Mouse (Mus musculus) lung, embryonic 15.5 days (tissue): Measurements from ENCODE around the gene Dlg2. TPM values are rescaled to one million over a fixed set of nuclear protein-coding genes. Genes with fewer than 3 reads are reported as not detected.
A peak's percentile ranks its signal among the peaks of the same experiment; 100 is the strongest.

Source experiments
- ATAC-seq: fragments of 200-750 bp; cut with Nextera tagmentation; 2 replicates; pipeline ENCODE4 v1.8.0; 2017; ENCODE audit warnings: moderate number of reproducible peaks, borderline replicate concordance; ENCODE audit not compliant: low FRiP score, low TSS enrichment; ENCODE audit errors: extremely low read depth
- H3K27ac ChIP-seq: fragments of 300-500 bp; sonication (generic); 2 replicates; pipeline ENCODE4 v1.5.1; 2015; ENCODE audit warnings: moderate library complexity, mild to moderate bottlenecking, inconsistent platforms
- H3K27me3 ChIP-seq: fragments of 300-500 bp; sonication (generic); 2 replicates; pipeline ENCODE4 v1.6.1; 2015; ENCODE audit warnings: inconsistent platforms
- H3K36me3 ChIP-seq: fragments of 300-500 bp; sonication (generic); 2 replicates; pipeline ENCODE4 v1.6.1; 2015; ENCODE audit warnings: inconsistent platforms
- H3K4me1 ChIP-seq: fragments of 300-500 bp; sonication (generic); 2 replicates; pipeline ENCODE4 v1.6.1; 2015; ENCODE audit warnings: inconsistent platforms
- H3K4me2 ChIP-seq: fragments of 300-500 bp; sonication (generic); 2 replicates; pipeline ENCODE4 v1.6.1; 2015; ENCODE audit warnings: inconsistent platforms, mild to moderate bottlenecking, moderate library complexity
- H3K4me3 ChIP-seq: fragments of 300-500 bp; sonication (generic); 2 replicates; pipeline ENCODE4 v1.5.1; 2015; ENCODE audit warnings: mild to moderate bottlenecking, inconsistent platforms
- H3K9ac ChIP-seq: fragments of 300-500 bp; sonication (generic); 2 replicates; pipeline ENCODE4 v1.6.1; 2015; ENCODE audit warnings: inconsistent platforms
- H3K9me3 ChIP-seq: fragments of 300-500 bp; sonication (generic); 2 replicates; pipeline ENCODE4 v1.6.1; 2016; ENCODE audit warnings: inconsistent platforms
- WGBS: fragments of 180-500 bp; shearing (Covaris S2); methylation state at CpG from one replicate; pipeline ENCODE4 v1.1.7; 2015; 5-methylcytosine and 5-hydroxymethylcytosine counted together
- polyA plus RNA-seq: library from polyadenylated mRNA; unstranded; fragments of >200 nt; fragmentation: Nextera tagmentation; extraction: Ambion mirVana; gene quantifications from 2 replicates; pipeline ENCODE4 v1.2.1, GENCODE M21; 2015

The Dlg2 gene
- polyA plus RNA-seq, 1 experiment from 2014 or later: 2.3 TPM

DNA sequence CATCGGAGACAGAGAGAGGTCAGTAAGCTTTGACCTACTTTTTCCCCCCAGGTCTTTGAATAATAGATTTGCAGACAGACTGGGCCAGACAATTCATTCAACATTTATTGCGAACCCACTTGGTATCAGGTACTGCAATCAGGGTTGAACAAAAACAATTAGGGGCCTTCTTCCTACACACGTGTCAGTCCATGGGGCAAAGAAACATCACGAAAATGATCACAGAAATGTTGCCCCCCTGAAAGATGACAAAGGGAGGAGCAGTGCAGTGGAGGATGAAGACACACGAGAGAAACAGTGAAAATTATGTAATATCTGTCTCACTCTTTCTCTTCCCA lies 966.9 kb downstream of the Dlg2 start:
- no peaks in the 10 kb centered on the region for H3K9me3 ChIP-seq
- no peak overlapping the region for H3K4me2 ChIP-seq
- no peaks in the 10 kb centered on the region for H3K4me1 ChIP-seq
- ATAC-seq: no peak
- H3K4me3 ChIP-seq: no peak overlapping the region
- H3K27ac ChIP-seq: no peak overlapping the region
- no peaks in the 10 kb centered on the region for H3K36me3 ChIP-seq
- H3K9ac ChIP-seq: no peak overlapping the region
- WGBS: 70% methylated on average over 5 of the region's 5 CpGs
- no peaks in the 10 kb centered on the region for H3K27me3 ChIP-seq

DNA sequence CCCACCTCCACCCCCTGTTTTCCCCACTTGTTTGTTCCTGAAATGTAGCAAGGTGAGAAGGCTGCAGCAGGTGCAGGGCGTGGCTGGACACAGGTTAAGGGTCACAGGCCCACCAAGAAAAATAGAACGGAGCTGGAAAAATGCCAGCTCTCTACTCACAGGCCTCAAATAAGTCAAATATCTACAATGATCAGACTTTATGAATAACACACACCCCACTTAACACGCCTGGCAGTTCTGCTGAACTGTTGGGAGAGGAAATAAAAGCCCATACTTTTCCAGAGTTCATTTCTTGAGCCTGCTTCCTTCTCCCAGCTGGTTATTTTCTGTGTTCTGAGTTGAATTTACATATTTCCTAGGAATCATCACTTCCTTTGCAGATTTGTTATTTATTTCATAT lies 967.4 kb downstream of the Dlg2 start:
- Histone ChIP-seq H3K36me3 (no peaks in the 10 kb centered on the region), H3K9me3 (no peaks in the 10 kb centered on the region), H3K27ac (no peak overlapping the region), H3K27me3 (no peaks in the 10 kb centered on the region), H3K4me2 (no peak overlapping the region), H3K4me1 (no peaks in the 10 kb centered on the region), H3K4me3 (no peak overlapping the region), H3K9ac (no peak overlapping the region)
- no peak for ATAC-seq
- 46% methylated on average over 3 of the region's 3 CpGs for WGBS

DNA sequence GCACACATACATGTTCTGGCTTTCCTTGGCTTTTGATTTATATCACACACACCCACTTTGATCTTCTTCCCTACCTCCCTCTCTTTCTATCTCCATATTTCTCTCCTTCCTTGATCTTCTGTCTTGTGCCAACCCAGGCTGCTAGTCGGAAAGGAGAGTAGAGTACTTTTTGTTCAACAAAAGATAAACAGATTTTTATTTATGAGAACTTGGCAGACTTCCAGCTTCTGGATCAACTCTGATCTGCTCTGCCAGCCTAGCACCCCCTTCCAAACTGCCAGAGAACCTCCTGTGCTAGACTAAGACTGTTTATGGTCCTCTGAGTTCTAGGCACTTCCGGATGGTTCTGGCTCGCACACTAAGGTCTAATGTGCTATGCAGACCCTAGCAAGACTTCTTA lies 968.3 kb downstream of the Dlg2 start:
- 52% methylated on average over 3 of the region's 3 CpGs for WGBS
- H3K27me3 ChIP-seq: no peaks in the 10 kb centered on the region
- H3K9me3 ChIP-seq: no peaks in the 10 kb centered on the region
- no peak overlapping the region for H3K9ac ChIP-seq
- no peak overlapping the region for H3K4me2 ChIP-seq
- no peaks in the 10 kb centered on the region for H3K4me1 ChIP-seq
- no peak for ATAC-seq
- no peak overlapping the region for H3K4me3 ChIP-seq
- H3K36me3 ChIP-seq: no peaks in the 10 kb centered on the region
- H3K27ac ChIP-seq: no peak overlapping the region

DNA sequence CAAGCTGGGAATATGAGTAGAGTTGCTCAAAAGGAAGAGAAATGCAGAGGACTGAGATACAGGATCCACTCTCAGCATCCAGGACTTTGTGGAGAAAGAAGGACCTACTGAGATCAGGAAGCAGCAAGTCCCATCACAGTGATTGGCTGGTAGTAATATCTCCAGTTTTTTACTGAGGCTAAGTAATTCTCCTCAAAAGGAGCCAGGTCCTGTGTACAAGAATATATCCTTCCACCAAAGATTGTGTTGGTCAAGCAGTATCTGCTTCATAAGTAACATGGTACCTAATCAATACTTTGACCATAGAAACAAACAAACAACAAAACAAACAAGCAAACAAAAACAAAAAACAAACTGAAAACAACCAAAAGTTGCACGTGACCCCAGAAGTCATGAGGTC lies 980.3 kb downstream of the Dlg2 start:
- no peak overlapping the region for H3K27ac ChIP-seq
- no peak overlapping the region for H3K9ac ChIP-seq
- no peaks in the 10 kb centered on the region for H3K4me1 ChIP-seq
- H3K4me3 ChIP-seq: no peak overlapping the region
- H3K9me3 ChIP-seq: no peaks in the 10 kb centered on the region
- H3K27me3 ChIP-seq: no peaks in the 10 kb centered on the region
- ATAC-seq: no peak
- 14% methylated on average over 1 of the region's 1 CpGs for WGBS
- no peak overlapping the region for H3K4me2 ChIP-seq
- H3K36me3 ChIP-seq: no peaks in the 10 kb centered on the region

DNA sequence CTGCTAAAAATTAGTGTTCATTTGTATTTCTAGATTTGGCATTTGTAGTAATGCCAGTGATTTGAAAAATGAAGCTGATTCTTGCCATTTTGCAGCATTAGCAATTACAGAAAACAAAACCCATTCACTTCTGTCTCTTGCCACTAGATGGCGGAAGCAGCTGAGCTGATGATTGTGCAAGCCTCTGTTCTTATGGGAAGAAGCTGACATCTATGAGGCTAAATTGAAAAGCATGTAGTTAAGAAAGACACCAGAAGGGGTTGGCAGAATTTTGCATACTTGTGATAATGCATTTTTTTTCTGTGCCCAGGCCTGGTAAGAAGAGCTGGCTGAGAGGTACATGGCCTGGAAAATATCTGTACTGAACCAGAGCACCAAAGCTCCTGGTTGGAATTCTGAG lies 980.7 kb downstream of the Dlg2 start:
- H3K9me3 ChIP-seq: no peaks in the 10 kb centered on the region
- no peaks in the 10 kb centered on the region for H3K4me1 ChIP-seq
- H3K4me3 ChIP-seq: no peak overlapping the region
- no peak overlapping the region for H3K4me2 ChIP-seq
- no peaks in the 10 kb centered on the region for H3K36me3 ChIP-seq
- H3K27ac ChIP-seq: no peak overlapping the region
- peak; percentile 31; the same call in 1 of the 2 replicates for ATAC-seq
- 3% methylated on average over 1 of the region's 1 CpGs for WGBS
- H3K9ac ChIP-seq: no peak overlapping the region
- H3K27me3 ChIP-seq: no peaks in the 10 kb centered on the region

DNA sequence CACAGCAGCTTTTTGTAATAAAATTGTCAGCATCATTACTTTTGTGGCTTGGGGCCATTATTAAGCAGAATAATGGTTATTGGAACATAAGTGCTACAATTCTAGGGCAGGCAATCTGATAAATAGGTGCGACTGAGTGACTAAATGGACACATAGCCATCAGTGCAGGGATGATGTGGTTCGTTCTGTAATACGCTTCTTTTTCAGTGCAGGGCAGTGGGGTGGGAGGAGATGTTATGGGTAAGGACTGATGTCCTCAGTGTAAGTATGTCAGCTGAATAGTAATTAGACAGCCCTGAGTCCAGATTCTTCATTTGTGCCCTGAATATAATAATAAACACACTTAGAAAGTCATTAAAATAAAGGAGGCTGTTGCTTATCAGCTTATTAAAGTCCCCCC lies 984.9 kb downstream of the Dlg2 start:
- H3K4me1 ChIP-seq: no peaks in the 10 kb centered on the region
- H3K4me2 ChIP-seq: no peak overlapping the region
- ATAC-seq: no peak
- H3K9ac ChIP-seq: no peak overlapping the region
- no peak overlapping the region for H3K27ac ChIP-seq
- H3K27me3 ChIP-seq: no peaks in the 10 kb centered on the region
- no peak overlapping the region for H3K4me3 ChIP-seq
- WGBS: 77% methylated on average over 3 of the region's 3 CpGs
- H3K9me3 ChIP-seq: no peaks in the 10 kb centered on the region
- no peaks in the 10 kb centered on the region for H3K36me3 ChIP-seq

DNA sequence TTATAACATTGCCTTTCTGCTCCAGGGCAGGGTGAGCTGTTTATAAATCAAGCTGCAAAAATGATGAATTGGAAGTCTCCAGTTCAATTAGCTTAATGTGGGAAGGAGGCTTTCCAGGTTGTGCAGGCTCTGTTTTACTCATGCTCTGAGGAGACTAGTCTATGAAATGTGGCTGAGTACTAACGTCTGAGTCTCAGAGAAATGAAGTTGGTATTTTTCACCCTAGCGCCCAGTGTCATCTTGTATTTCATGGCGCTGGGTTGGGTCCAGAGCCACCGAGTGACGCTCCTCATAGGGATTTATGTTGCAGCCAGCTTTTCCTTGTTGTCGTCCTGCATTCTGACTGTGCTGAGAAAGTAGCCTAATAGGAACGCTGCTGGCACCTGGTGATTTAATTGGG lies 986.8 kb downstream of the Dlg2 start:
- Histone ChIP-seq H3K4me2 (no peak overlapping the region), H3K9ac (no peak overlapping the region), H3K27me3 (no peaks in the 10 kb centered on the region), H3K9me3 (no peaks in the 10 kb centered on the region), H3K4me1 (no peaks in the 10 kb centered on the region), H3K36me3 (no peaks in the 10 kb centered on the region), H3K27ac (no peak overlapping the region), H3K4me3 (no peak overlapping the region)
- 61% methylated on average over 7 of the region's 7 CpGs for WGBS
- no peak for ATAC-seq

DNA sequence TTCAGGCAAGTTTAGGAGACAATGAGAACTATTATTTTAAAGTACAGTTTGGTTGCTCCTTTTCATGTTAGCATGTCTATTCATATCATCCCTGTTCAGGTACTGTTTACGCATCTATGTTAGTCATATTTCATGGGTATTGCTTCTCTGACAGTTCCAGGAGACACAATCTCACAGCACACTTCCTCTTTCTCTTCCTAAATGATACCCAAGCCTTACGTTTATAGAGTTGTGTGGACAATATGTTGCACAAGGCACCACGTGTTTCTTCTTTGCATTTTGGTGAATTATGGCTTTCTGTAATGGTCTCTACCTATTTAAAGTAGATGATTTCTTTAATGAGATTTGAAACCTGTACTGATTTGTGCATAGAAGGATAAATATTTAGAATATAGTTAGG lies 990.6 kb downstream of the Dlg2 start:
- Histone ChIP-seq H3K36me3 (no peaks in the 10 kb centered on the region), H3K27me3 (no peaks in the 10 kb centered on the region), H3K4me2 (no peak overlapping the region), H3K9me3 (no peaks in the 10 kb centered on the region), H3K4me1 (no peaks in the 10 kb centered on the region), H3K4me3 (no peak overlapping the region), H3K27ac (no peak overlapping the region), H3K9ac (no peak overlapping the region)
- no peak for ATAC-seq
- WGBS: 62% methylated on average over 3 of the region's 3 CpGs

DNA sequence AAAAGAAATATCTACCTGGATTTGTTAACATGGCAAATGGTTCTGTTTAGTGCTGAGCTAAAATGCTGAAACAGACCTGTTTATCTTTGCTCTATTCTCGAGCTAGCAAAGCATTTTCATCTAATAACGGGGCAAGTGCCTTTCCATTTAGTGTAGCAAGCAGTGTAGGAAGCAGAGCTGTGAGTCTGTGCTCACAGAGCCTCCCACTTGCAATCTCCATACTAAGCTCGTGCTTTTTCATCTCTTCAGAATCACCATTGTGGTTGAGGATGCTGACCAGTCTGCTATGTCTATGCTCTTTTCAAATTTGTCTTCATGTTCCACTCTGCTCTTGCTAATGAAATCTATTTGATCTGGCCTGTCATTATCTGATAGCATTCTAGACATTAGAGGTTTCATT lies 1002.7 kb downstream of the Dlg2 start:
- Histone ChIP-seq H3K4me3 (no peak overlapping the region), H3K4me2 (no peak overlapping the region), H3K4me1 (no peaks in the 10 kb centered on the region), H3K27me3 (no peaks in the 10 kb centered on the region), H3K9ac (no peak overlapping the region), H3K27ac (no peak overlapping the region), H3K9me3 (no peaks in the 10 kb centered on the region), H3K36me3 (no peaks in the 10 kb centered on the region)
- 60% methylated on average over 3 of the region's 3 CpGs for WGBS
- no peak for ATAC-seq

DNA sequence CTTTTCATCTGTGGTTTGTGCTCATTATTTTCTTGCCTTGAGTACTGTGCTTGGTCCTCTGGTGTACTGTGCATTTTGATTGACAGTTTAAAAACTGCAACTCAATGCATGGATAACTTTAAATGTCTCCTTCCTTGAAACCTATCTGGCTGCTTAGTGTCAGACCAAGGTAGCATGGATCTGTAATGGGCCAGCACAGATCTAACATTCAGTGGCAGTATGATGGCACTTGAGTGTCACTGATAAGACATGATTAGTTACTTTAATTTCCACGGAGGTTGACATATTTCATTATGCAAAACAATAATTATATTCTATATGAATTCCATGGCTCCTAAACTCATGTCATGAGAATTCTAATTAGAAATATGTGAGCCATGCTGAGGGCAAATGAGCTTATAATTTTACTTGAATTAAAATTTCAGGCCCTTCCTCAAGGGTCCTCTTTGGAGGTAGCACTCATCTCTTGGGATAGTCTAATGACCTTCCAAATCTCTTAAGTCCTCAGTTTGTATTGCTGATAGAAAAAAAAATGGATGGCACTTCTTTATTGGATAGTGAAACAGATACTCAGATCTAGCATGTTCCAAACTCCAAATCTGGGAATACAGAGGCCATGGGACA lies 1005.2 kb downstream of the Dlg2 start:
- no peak overlapping the region for H3K4me3 ChIP-seq
- ATAC-seq: no peak
- no peaks in the 10 kb centered on the region for H3K4me1 ChIP-seq
- no peak overlapping the region for H3K27ac ChIP-seq
- no peak overlapping the region for H3K4me2 ChIP-seq
- H3K36me3 ChIP-seq: no peaks in the 10 kb centered on the region
- H3K9ac ChIP-seq: no peak overlapping the region
- H3K27me3 ChIP-seq: no peaks in the 10 kb centered on the region
- H3K9me3 ChIP-seq: no peaks in the 10 kb centered on the region
- 53% methylated on average over 1 of the region's 1 CpGs for WGBS

DNA sequence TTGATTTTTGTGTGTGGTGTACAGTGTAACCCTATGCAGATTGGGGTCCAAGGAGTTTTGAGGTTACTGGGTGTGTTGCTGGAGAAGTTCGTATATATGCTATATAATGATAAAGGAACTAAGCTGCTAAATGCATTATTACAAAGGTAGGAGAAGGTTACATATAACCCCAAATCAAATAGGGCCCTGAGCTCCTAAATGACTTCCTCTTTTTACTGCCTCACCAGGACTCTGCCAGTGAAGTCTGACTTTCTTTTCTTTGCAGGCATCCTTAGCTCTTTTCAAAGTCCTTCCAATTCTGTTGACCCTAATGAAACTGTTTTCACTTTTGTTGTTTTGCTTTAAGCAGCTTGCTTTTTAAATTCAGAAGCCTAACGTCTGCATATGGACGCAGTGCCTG lies 1016.8 kb downstream of the Dlg2 start:
- no peak overlapping the region for H3K4me2 ChIP-seq
- no peaks in the 10 kb centered on the region for H3K4me1 ChIP-seq
- 81% methylated on average over 3 of the region's 3 CpGs for WGBS

DNA sequence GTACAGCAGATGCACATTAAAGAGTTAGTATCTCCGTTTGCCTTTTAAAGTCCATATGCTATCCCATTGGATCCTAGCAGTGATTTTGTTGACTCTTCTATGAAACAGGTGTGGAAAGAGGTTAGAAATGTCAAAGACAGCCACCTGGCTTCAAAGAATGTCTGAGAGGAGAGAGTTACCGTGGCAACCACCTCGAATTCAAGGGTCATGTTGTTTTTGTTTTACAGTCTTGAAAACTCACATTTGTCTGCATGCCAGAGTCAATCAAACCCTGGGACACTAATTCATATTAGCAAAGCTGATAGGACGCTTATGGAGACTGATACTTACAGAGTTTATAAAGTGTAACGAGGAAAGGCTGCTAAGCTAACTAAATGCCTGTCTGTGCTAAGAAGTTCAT lies 1019.1 kb downstream of the Dlg2 start:
- Histone ChIP-seq H3K9ac (no peak overlapping the region), H3K27me3 (no peaks in the 10 kb centered on the region), H3K27ac (no peak overlapping the region), H3K4me3 (no peak overlapping the region), H3K4me2 (no peak overlapping the region), H3K4me1 (no peaks in the 10 kb centered on the region), H3K36me3 (no peaks in the 10 kb centered on the region), H3K9me3 (no peaks in the 10 kb centered on the region)
- WGBS: 42% methylated on average over 5 of the region's 5 CpGs
- ATAC-seq: no peak

More for the DNA sequence above, 1016.8 kb downstream of the Dlg2 start:
- Histone ChIP-seq H3K36me3 (no peaks in the 10 kb centered on the region), H3K27ac (no peak overlapping the region), H3K9ac (no peak overlapping the region), H3K27me3 (no peaks in the 10 kb centered on the region), H3K4me3 (no peak overlapping the region), H3K9me3 (no peaks in the 10 kb centered on the region)
- ATAC-seq: no peak

DNA sequence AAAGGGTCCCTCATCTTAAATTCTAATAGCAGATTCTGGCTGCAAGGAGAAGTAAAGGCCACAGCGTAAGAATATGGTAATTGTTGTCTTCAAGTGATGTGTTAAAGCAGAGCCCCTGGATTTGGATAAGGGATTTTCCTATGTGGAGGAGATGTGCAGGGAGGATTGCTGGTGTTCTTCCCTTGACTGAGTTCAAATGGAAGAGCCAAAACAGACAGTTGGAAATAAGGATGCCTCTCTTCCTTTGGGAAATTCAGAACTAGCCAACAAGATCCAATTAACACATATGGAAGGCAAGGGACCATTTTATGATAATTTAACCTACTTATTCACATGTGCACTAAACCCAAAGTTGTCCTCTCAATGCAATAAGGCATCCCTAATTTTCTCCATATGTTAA lies 1034.6 kb downstream of the Dlg2 start:
- Histone ChIP-seq H3K4me1 (no peaks in the 10 kb centered on the region), H3K27ac (no peak overlapping the region), H3K4me3 (no peak overlapping the region), H3K27me3 (no peaks in the 10 kb centered on the region), H3K4me2 (no peak overlapping the region), H3K9me3 (no peaks in the 10 kb centered on the region), H3K9ac (no peak overlapping the region), H3K36me3 (no peaks in the 10 kb centered on the region)
- 79% methylated on average over 1 of the region's 1 CpGs for WGBS
- no peak for ATAC-seq
